Mouse (Mus musculus) left cerebral cortex, adult 6 months (tissue): Measurements from ENCODE around the gene Clca3a1. TPM values are rescaled to one million over a fixed set of nuclear protein-coding genes. Genes with fewer than 3 reads are reported as not detected.

Experiments
- long read RNA-seq, 2 experiments: library from polyadenylated mRNA; unstranded; transcript quantifications; one replicate each; pipeline ENCODE4 v2.0.0; 2019 to 2020
- polyA plus RNA-seq: library from polyadenylated mRNA; unstranded; fragments of <200 nt; fragmentation: Nextera tagmentation; gene quantifications from 2 replicates; pipeline ENCODE4 v1.2.3, GENCODE M21; 2021

Gene Clca3a1
- 0.06 and 0.17 TPM in 2 replicates for polyA plus RNA-seq
- long read RNA-seq, experiment 1: 0 reads
- long read RNA-seq, experiment 2: 0 reads

GRCm38 (mm10) chr3:144760592-144761309, at the start of gene Clca3a1:
Gene Clca3a1 (minus strand): TSS chr3:144760977.

DNA sequence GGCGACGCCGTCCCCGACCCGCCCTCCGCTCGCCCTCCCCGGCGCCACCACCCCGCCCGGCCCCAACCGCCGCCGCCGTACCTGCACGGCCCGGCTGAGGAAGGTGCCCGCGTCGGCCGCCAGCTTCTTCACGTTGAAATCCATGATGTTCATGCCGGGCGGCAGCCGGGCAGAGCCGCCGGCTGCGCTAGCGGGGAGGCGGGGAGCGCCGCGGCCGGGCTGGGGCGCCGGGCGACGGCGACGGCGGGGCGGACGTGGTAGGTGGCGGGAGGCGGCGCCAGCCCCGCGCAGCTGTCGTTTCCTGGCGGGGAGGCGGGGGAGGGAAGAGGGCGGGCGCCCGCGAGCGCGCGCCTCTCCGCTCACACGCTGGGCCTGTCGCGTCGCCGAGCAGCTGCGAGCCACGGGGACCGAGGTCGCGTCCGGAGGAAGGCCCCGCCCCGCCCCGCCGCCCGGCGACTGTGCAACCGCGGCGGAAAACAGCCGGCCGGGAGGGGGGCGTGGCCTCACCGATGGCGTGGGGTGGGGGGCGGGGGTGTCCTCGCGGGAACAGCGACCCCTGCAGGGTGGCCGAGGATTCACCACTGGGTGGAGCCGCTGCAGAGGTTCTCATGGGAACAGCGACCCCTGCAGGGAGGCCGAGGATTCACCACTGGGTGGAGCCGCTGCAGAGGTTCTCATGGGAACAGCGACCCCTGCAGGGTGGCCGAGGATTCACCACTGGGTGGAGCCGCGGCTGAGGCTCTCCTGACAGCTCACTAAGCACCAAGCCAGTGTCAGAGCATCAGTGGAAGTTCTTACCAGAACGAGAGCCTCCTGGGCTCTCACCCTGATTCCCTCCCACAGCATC, 40.7 kb downstream of the Clca3a1 start, which contains the start of gene Sh3glb1:
Sh3glb1 (minus strand) TSS at position 435 of the 847 bp plus-strand sequence.

Other genes with a start within 250 kb of the Clca3a1 start
- 4.3 and 4.5 TPM in 2 replicates for gene Hs2st1, start 190.8 kb downstream of the Clca3a1 start, polyA plus RNA-seq
- 118 and 135 TPM in 2 replicates for gene Selenof, start 190.7 kb downstream of the Clca3a1 start, polyA plus RNA-seq
- gene Sh3glb1, start 40.6 kb downstream of the Clca3a1 start, polyA plus RNA-seq: 40.5 and 68.8 TPM in 2 replicates
- gene Clca3a2, start 58.5 kb upstream of the Clca3a1 start, polyA plus RNA-seq: 0.07 TPM in 1 of 2 replicates, not detected in the other
- gene Clca3b, start 88.4 kb upstream of the Clca3a1 start, polyA plus RNA-seq: not detected in 2 replicates
- gene Clca4b, start 171.6 kb upstream of the Clca3a1 start, polyA plus RNA-seq: not detected in 2 replicates
- not detected in 2 replicates for gene Clca4a, start 214.1 kb upstream of the Clca3a1 start, polyA plus RNA-seq